Mouse (Mus musculus) stomach, embryonic 14.5 days (tissue): ENCODE results near the gene Aqp6. TPM values are rescaled to one million over a fixed set of nuclear protein-coding genes. Genes with fewer than 3 reads are reported as not detected.

Experiments
- ATAC-seq: fragments of 200-750 bp; cut with Nextera tagmentation; 2 replicates; pipeline ENCODE4 v1.8.0; 2017; ENCODE audit warnings: low read depth, moderate TSS enrichment; ENCODE audit not compliant: insufficient number of reproducible peaks, insufficient read depth, low FRiP score
- H3K27ac ChIP-seq: fragments of 300-500 bp; sonication (generic); 2 replicates; pipeline ENCODE4 v1.5.1; 2014; ENCODE audit warnings: mild to moderate bottlenecking, low read length, moderate library complexity, mixed read lengths
- H3K27me3 ChIP-seq: fragments of 300-500 bp; sonication (generic); 2 replicates; pipeline ENCODE4 v1.6.1; 2014; ENCODE audit warnings: low read length, control low read depth, mixed read lengths; ENCODE audit not compliant: control insufficient read depth, insufficient read depth
- H3K36me3 ChIP-seq: fragments of 300-500 bp; sonication (generic); 2 replicates; pipeline ENCODE4 v1.6.1; 2014; ENCODE audit warnings: mild to moderate bottlenecking, control low read depth, low read length, moderate library complexity, mixed read lengths; ENCODE audit not compliant: control insufficient read depth, insufficient read depth
- H3K4me1 ChIP-seq: fragments of 300-500 bp; sonication (generic); 2 replicates; pipeline ENCODE4 v1.6.1; 2014; ENCODE audit warnings: low read length, control low read depth, mixed read lengths; ENCODE audit not compliant: control insufficient read depth, insufficient read depth
- H3K4me2 ChIP-seq: fragments of 300-500 bp; sonication (generic); replicated peaks from 2 replicates; pipeline ENCODE4 v1.6.1; 2014; ENCODE audit warnings: low read depth, low read length, control low read depth
- H3K4me3 ChIP-seq: fragments of 300-500 bp; sonication (generic); 2 replicates; pipeline ENCODE4 v1.5.1; 2014; ENCODE audit warnings: low read depth, low read length, control low read depth
- H3K9ac ChIP-seq: fragments of 300-500 bp; sonication (generic); replicated peaks from 2 replicates; pipeline ENCODE4 v1.6.1; 2014; ENCODE audit warnings: low read depth, mild to moderate bottlenecking, control low read depth, low read length, moderate library complexity, mixed read lengths
- H3K9me3 ChIP-seq: fragments of 300-500 bp; sonication (generic); 2 replicates; pipeline ENCODE4 v1.6.1; 2016; ENCODE audit warnings: low read depth, low read length, control low read depth; ENCODE audit not compliant: control insufficient read depth
- WGBS: fragments of 180-500 bp; shearing (Covaris S2); extraction: QIAGEN DNeasy Blood & Tissue Kit; methylation state at CpG from one replicate; pipeline ENCODE4 v1.1.7; 2014; 5-methylcytosine and 5-hydroxymethylcytosine counted together
- polyA plus RNA-seq: library from polyadenylated mRNA; unstranded; fragments of >200 nt; fragmentation: Nextera tagmentation; extraction: Ambion mirVana; gene quantifications from 2 replicates; pipeline ENCODE4 v1.2.1, GENCODE M21; 2014

Aqp6 gene
- polyA plus RNA-seq, 1 experiment from 2014 or later, result not detected

DNA sequence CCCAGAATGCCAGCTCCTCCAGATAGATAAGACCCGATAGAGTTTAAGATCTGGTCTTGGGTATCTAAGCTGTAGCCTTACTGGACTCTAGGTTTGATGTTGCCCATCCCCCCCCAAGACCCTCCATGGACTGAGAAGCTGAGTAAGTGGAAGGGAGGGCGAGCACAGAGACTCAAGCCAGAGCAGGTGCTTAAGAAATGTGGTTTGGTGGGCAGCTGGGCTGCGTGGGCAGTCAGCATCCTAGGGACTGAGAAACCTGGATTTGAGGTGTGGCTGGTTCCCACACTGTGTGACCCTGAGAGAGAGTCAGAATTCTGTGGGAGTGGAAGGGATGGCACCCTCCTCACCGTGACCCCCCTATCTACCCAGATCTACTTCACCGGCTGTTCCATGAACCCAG is 8.3 kb upstream of the Aqp6 start:
- Histone ChIP-seq H3K4me2 (no peak overlapping the region), H3K27me3 (peaks cover 63% of the 10 kb centered on the region)
- WGBS, result 79% methylated on average over 5 of the region's 5 CpGs

DNA sequence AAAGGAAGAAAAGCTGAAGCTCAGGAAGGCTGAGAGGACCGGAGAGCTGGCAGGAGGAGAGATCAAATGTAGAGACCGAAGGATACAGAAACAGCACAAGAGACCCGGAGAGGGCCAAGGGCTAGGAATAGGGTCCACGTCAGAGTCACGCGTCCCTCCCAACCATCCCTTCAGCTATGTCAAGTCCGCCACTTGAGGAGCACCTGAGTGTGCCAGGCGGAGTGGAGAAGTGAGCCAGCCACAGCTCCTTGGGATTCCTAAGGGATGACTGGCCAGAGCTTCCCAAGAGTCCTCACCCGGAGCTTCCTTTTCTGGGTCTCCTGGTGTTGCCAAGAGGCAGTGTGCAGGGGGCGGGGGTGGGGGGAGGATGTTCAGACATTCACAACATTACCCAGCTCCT is 6.2 kb upstream of the Aqp6 start:
- no peak for ATAC-seq
- 75% methylated on average over 10 of the region's 10 CpGs for WGBS
- Histone ChIP-seq H3K9me3 (no peaks in the 10 kb centered on the region), H3K36me3 (no peaks in the 10 kb centered on the region), H3K4me2 (no peak overlapping the region), H3K9ac (no peak overlapping the region), H3K27ac (no peak overlapping the region), H3K4me3 (no peak overlapping the region), H3K27me3 (peaks cover 44% of the 10 kb centered on the region), H3K4me1 (peaks cover 6% of the 10 kb centered on the region; the same call in 1 of the 2 replicates)

More for the DNA sequence above, 8.3 kb upstream of the Aqp6 start:
- H3K9me3 ChIP-seq, result no peaks in the 10 kb centered on the region
- no peaks in the 10 kb centered on the region for H3K36me3 ChIP-seq
- no peak for ATAC-seq
- no peak overlapping the region for H3K27ac ChIP-seq
- H3K4me3 ChIP-seq, result no peak overlapping the region
- H3K9ac ChIP-seq, result no peak overlapping the region
- H3K4me1 ChIP-seq, result peaks cover 6% of the 10 kb centered on the region; the same call in 1 of the 2 replicates

DNA sequence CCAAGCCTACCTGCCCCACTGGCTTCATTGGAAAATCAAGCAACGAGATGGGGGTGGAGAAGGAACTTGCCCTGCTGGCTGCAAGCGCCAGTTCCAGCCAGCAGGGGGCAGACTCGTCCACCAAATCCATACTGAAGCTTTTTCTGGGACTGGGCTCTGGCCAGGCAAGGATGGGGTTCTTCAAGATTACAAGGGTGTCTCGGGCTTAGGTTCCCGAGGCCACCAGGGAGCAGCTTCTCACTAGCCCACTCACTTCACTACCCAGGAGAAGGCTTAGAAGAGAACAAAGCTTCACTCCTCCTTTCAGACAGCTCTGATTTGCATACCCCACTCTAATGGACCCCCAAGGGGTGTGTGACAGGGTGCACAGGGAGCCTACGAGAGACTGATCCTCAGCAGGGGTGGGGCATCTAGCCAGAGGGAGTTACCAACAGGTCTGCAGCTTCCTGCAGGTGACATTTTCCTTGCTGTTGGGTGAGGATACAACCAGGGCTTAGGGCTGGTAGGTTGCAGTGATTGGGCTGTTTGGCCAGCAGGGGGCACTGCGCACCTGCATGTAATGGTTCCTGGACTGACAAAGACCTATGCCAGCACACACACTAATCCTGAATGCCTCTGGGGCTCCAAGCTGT is 5.0 kb upstream of the Aqp6 start:
- Histone ChIP-seq H3K36me3 (no peaks in the 10 kb centered on the region), H3K4me2 (no peak overlapping the region), H3K27ac (no peak overlapping the region), H3K4me1 (no peaks in the 10 kb centered on the region), H3K9me3 (no peaks in the 10 kb centered on the region), H3K4me3 (no peak overlapping the region), H3K27me3 (peaks cover 37% of the 10 kb centered on the region), H3K9ac (no peak overlapping the region)
- ATAC-seq, result peak; percentile 72
- under 1% methylated on average over 7 of the region's 7 CpGs for WGBS

DNA sequence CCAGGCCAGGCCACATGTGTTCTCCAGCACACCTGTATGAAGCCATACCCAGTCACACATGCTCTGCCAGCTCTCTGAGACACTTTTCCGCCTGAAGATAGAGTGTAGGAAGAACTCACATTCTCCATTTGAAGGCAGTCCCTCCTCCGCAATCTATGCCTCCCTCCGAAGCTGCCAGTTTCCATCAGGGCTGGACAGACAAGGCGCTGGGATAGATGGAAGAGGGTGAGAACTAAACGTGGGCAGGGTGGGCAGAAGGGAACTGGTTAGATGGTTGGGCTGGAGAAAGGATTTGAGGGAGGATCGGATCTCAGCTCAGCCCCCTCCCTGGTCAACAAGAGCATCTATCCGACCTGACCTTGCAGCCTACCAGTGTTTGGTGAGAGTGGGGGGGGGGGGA is 4.4 kb upstream of the Aqp6 start:
- no peaks in the 10 kb centered on the region for H3K36me3 ChIP-seq
- no peak for ATAC-seq
- no peak overlapping the region for H3K4me3 ChIP-seq
- no peak overlapping the region for H3K27ac ChIP-seq
- peaks cover 30% of the 10 kb centered on the region for H3K27me3 ChIP-seq
- 55% methylated on average over 7 of the region's 7 CpGs for WGBS
- H3K4me2 ChIP-seq, result no peak overlapping the region
- H3K9me3 ChIP-seq, result no peaks in the 10 kb centered on the region
- H3K9ac ChIP-seq, result no peak overlapping the region
- no peaks in the 10 kb centered on the region for H3K4me1 ChIP-seq

DNA sequence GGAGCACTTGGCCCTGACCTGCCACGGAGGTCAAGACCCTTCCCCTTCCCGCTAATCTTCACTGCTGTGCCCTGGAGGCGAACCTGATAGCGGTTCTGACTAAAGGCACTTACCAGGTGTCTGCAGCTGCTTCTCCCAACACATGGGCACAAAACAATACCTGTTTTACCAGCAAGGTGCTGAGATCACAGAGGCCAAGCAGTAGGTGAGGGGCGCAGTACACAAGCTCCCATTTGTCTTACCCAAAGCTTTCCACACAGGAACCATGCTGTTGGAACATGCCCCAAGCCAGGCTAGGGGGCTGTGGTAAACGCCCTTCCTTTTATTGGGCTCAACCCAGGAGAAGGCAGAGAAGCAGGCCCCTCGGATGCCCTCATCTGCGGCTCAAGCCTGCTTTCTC is 3.6 kb upstream of the Aqp6 start:
- Histone ChIP-seq H3K4me3 (no peak overlapping the region), H3K27me3 (peaks cover 22% of the 10 kb centered on the region), H3K4me2 (no peak overlapping the region), H3K9me3 (no peaks in the 10 kb centered on the region), H3K36me3 (no peaks in the 10 kb centered on the region), H3K4me1 (no peaks in the 10 kb centered on the region; the same call in 1 of the 2 replicates), H3K9ac (no peak overlapping the region), H3K27ac (no peak overlapping the region)
- ATAC-seq, result no peak
- 49% methylated on average over 8 of the region's 8 CpGs for WGBS

DNA sequence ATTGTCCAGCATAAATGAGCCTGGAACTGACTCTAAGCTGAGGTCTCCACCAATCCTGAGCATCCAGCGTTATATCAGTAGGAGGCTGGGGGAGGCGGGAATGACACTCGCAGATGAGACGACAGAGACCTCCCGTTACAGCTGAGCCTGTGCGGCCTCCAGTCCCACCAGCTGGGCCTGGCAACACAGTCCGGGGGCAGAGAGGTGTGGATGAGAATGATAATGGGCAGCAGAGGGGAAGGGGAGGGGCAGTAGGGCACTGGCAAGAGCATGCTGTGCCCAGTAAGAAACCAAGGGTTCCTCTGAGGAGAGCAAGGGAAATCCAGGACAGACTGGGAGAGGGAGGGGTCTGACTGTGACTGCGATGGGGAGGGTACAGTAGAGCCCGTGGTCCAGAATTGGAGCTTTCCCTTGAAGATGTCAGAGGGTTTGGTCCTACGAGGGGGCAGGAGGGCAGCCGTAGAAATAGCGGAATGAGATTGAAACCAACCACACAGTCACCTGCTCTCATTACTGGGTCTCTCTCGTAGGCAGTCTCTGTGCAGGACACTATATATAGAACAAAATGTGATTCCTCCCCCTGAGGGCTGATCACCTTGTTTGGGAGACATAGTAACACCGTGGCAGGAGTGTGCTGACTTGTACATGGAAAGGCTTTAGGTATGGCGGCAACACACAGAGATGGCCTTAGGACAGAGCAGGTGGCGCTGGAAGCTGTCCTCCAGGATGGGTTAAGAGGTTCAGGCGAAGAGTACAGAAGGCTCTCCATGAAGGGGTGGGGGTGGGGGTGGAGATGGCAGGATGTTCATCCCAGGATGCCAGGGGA is 1.7 kb upstream of the Aqp6 start:
- no peak overlapping the region for H3K4me2 ChIP-seq
- no peak overlapping the region for H3K9ac ChIP-seq
- H3K27me3 ChIP-seq, result peaks cover 10% of the 10 kb centered on the region
- no peaks in the 10 kb centered on the region for H3K36me3 ChIP-seq
- 54% methylated on average over 17 of the region's 17 CpGs for WGBS
- no peak overlapping the region for H3K27ac ChIP-seq
- no peaks in the 10 kb centered on the region for H3K9me3 ChIP-seq
- H3K4me3 ChIP-seq, result no peak overlapping the region
- H3K4me1 ChIP-seq, result peaks cover 5% of the 10 kb centered on the region
- no peak for ATAC-seq

DNA sequence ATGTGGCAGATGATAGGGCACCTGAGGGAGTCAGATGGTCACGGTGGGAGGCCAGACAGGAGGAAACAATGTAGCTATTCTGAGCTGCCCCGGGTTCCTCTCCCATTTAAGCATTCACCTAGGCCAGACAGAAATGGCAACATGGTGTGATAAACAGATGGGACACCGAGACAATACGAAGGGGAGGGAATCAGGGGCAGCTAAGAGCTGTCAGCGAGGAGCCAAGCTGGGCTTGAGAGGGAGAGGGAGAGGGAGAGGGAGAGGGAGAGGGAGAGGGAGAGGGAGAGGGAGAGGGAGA is 572 bp downstream of the Aqp6 start:
- Histone ChIP-seq H3K27me3 (0 out of 2 replicates have a peak, but pooled peaks cover 4% of the 10 kb centered on the region), H3K4me1 (peaks cover 5% of the 10 kb centered on the region), H3K36me3 (no peaks in the 10 kb centered on the region), H3K9ac (no peak overlapping the region), H3K9me3 (no peaks in the 10 kb centered on the region), H3K27ac (no peak overlapping the region), H3K4me3 (no peak overlapping the region), H3K4me2 (no peak overlapping the region)
- 46% methylated on average over 4 of the region's 5 CpGs for WGBS
- no peak for ATAC-seq

DNA sequence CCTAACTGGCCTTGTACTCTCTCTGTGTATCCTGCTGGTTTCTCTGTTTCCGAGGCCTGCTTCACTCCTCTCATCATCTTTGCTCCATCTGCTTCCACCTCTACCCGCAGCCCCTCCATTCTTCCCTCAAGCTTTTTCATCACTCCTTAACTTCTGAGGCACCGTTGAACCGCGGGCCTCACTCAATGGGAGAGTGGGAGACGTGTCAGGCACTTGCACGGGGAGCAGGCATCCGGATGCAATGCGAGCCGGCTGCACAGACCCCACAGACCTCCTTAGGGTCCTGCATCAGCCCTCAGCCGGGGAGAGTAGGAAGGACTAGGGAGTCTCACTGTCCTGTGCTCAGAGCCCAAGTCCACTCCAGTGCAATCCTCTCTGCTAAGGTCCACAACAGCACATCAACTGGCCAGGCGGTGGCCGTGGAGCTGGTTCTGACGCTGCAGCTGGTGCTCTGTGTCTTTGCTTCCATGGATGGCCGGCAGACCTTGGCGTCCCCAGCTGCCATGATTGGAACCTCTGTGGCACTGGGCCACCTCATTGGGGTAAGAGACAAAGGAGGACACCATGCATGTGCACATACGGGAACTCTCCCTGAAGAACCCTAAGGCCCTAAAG is 1.1 kb downstream of the Aqp6 start:
- no peak overlapping the region for H3K9ac ChIP-seq
- H3K4me1 ChIP-seq, result peaks cover 8% of the 10 kb centered on the region
- WGBS, result 82% methylated on average over 17 of the region's 17 CpGs
- no peak overlapping the region for H3K4me2 ChIP-seq
- no peak overlapping the region for H3K4me3 ChIP-seq
- ATAC-seq, result no peak
- H3K27ac ChIP-seq, result no peak overlapping the region
- no peaks in the 10 kb centered on the region for H3K36me3 ChIP-seq
- H3K27me3 ChIP-seq, result 0 out of 2 replicates have a peak, but pooled peaks cover 4% of the 10 kb centered on the region
- H3K9me3 ChIP-seq, result no peaks in the 10 kb centered on the region
